Mouse (Mus musculus) embryonic facial prominence, embryonic 10.5 days (tissue): Measurements from ENCODE around the gene Sh3tc1. TPM values are rescaled to one million over a fixed set of nuclear protein-coding genes. Genes with fewer than 3 reads are reported as not detected.

ENCODE experiments used
- DNase-seq: peaks from one replicate; pipeline ENCODE4 v3.0.0-alpha.2; 2017; ENCODE audit warnings: low spot score
- H3K27ac ChIP-seq: fragments of 300-500 bp; sonication (generic); replicated peaks from 2 replicates; pipeline ENCODE4 v1.5.1; 2016; ENCODE audit warnings: mild to moderate bottlenecking
- H3K27me3 ChIP-seq: fragments of 300-500 bp; sonication (generic); replicated peaks from 2 replicates; pipeline ENCODE4 v1.6.1; 2016; ENCODE audit warnings: low read depth, mild to moderate bottlenecking; ENCODE audit not compliant: poor library complexity, severe bottlenecking
- H3K36me3 ChIP-seq: fragments of 300-500 bp; sonication (generic); replicated peaks from 2 replicates; pipeline ENCODE4 v1.6.1; 2016; ENCODE audit warnings: mild to moderate bottlenecking, moderate library complexity
- H3K4me1 ChIP-seq: fragments of 300-500 bp; sonication (generic); 2 replicates; pipeline ENCODE4 v1.6.1; 2016
- H3K4me3 ChIP-seq: fragments of 300-500 bp; sonication (generic); 2 replicates; pipeline ENCODE4 v1.5.1; 2016; ENCODE audit warnings: mild to moderate bottlenecking, moderate library complexity
- H3K9me3 ChIP-seq: fragments of 300-500 bp; sonication (generic); 2 replicates; pipeline ENCODE4 v1.6.1; 2016; ENCODE audit warnings: mild to moderate bottlenecking
- WGBS: fragments of 180-500 bp; shearing (Covaris S2); methylation state at CpG from one replicate; pipeline ENCODE4 v1.1.7; 2016; 5-methylcytosine and 5-hydroxymethylcytosine counted together
- polyA plus RNA-seq: library from polyadenylated mRNA; unstranded; fragments of >200 nt; fragmentation: Nextera tagmentation; extraction: Ambion mirVana; gene quantifications from 2 replicates; pipeline ENCODE4 v1.2.1, GENCODE M21; 2016

The Sh3tc1 gene
- polyA plus RNA-seq, 1 experiment from 2014 or later = 3.7 TPM

GRCm38 (mm10) chr5:35688851-35689250, 50.9 kb downstream of the Sh3tc1 start:
- peaks cover 58% of the 10 kb centered on the region for H3K4me1 ChIP-seq
- no peak overlapping the region for H3K27ac ChIP-seq
- 81% methylated on average over 2 of the region's 2 CpGs for WGBS
- H3K4me3 ChIP-seq = no peak overlapping the region
- no peaks in the 10 kb centered on the region for H3K27me3 ChIP-seq
- DNase-seq = no peak
- H3K36me3 ChIP-seq = no peaks in the 10 kb centered on the region
- no peaks in the 10 kb centered on the region for H3K9me3 ChIP-seq

- no peak overlapping the region for H3K4me3 ChIP-seq
- H3K27ac ChIP-seq = peak overlapping the region; percentile 41; the same call in 1 of the 2 replicates
- no peaks in the 10 kb centered on the region for H3K36me3 ChIP-seq
- peak; percentile 45 for DNase-seq
- H3K9me3 ChIP-seq = no peaks in the 10 kb centered on the region
- H3K4me1 ChIP-seq = peaks cover 49% of the 10 kb centered on the region
- 53% methylated on average over 5 of the region's 5 CpGs for WGBS
- no peaks in the 10 kb centered on the region for H3K27me3 ChIP-seq
Observed at GRCm38 (mm10) chr5:35687098-35687497, 52.7 kb downstream of the Sh3tc1 start.

- DNase-seq = no peak
- no peak overlapping the region for H3K4me3 ChIP-seq
- H3K9me3 ChIP-seq = no peaks in the 10 kb centered on the region
- H3K27ac ChIP-seq = 0 out of 2 replicates have a peak overlapping the region, but pooled peaks have one; percentile 12
- peaks cover 4% of the 10 kb centered on the region for H3K27me3 ChIP-seq
- WGBS = 76% methylated on average over 4 of the region's 4 CpGs
- no peaks in the 10 kb centered on the region for H3K36me3 ChIP-seq
- H3K4me1 ChIP-seq = peaks cover 42% of the 10 kb centered on the region
Observed at GRCm38 (mm10) chr5:35686336-35686735, 53.5 kb downstream of the Sh3tc1 start.

- WGBS = 68% methylated on average over 3 of the region's 3 CpGs
- H3K9me3 ChIP-seq = no peaks in the 10 kb centered on the region
- H3K4me3 ChIP-seq = no peak overlapping the region
Observed at GRCm38 (mm10) chr5:35685079-35685478, 54.7 kb downstream of the Sh3tc1 start.

GRCm38 (mm10) chr5:35680958-35681357, 58.8 kb downstream of the Sh3tc1 start:
- peaks cover 18% of the 10 kb centered on the region for H3K4me1 ChIP-seq
- no peaks in the 10 kb centered on the region for H3K9me3 ChIP-seq
- no peak overlapping the region for H3K27ac ChIP-seq
- peaks cover 58% of the 10 kb centered on the region for H3K27me3 ChIP-seq
- no peak for DNase-seq
- no peaks in the 10 kb centered on the region for H3K36me3 ChIP-seq
- no peak overlapping the region for H3K4me3 ChIP-seq
- WGBS = 71% methylated on average over 2 of the region's 2 CpGs

More at GRCm38 (mm10) chr5:35685079-35685478, 54.7 kb downstream of the Sh3tc1 start:
- peaks cover 29% of the 10 kb centered on the region for H3K4me1 ChIP-seq
- no peaks in the 10 kb centered on the region for H3K36me3 ChIP-seq
- peaks cover 17% of the 10 kb centered on the region for H3K27me3 ChIP-seq
- DNase-seq = no peak
- H3K27ac ChIP-seq = no peak overlapping the region

- no peaks in the 10 kb centered on the region for H3K36me3 ChIP-seq
- H3K4me3 ChIP-seq = peak within 1 kb of the TSS; percentile 62
- no peaks in the 10 kb centered on the region for H3K9me3 ChIP-seq
- peak; percentile 44 for DNase-seq
- peaks cover 61% of the 10 kb centered on the region for H3K27me3 ChIP-seq
- peak within 1 kb of the TSS; percentile 67 for H3K27ac ChIP-seq
- peaks cover 17% of the 10 kb centered on the region for H3K4me1 ChIP-seq
- WGBS = 9% methylated on average over 42 of the region's 42 CpGs
Observed at GRCm38 (mm10) chr5:35679256-35680155, 60.3 kb downstream of the Sh3tc1 start, which contains the start of gene Htra3. Gene Htra3, minus strand, starts transcription at chr5:35679782.

- DNase-seq = no peak
- H3K27me3 ChIP-seq = peaks cover 61% of the 10 kb centered on the region
- H3K27ac ChIP-seq = no peak overlapping the region
- no peaks in the 10 kb centered on the region for H3K9me3 ChIP-seq
- no peak overlapping the region for H3K4me3 ChIP-seq
- 90% methylated on average over 7 of the region's 7 CpGs for WGBS
- H3K36me3 ChIP-seq = no peaks in the 10 kb centered on the region
- peaks cover 38% of the 10 kb centered on the region for H3K4me1 ChIP-seq
Observed at GRCm38 (mm10) chr5:35676964-35677363, 62.8 kb downstream of the Sh3tc1 start.

GRCm38 (mm10) chr5:35674081-35674555, 65.7 kb downstream of the Sh3tc1 start:
- Histone ChIP-seq H3K9me3 (no peaks in the 10 kb centered on the region), H3K36me3 (no peaks in the 10 kb centered on the region), H3K27ac (peak overlapping the region; percentile 65), H3K27me3 (peaks cover 34% of the 10 kb centered on the region), H3K4me1 (peaks cover 63% of the 10 kb centered on the region), H3K4me3 (no peak overlapping the region)
- DNase-seq = no peak
- WGBS = 57% methylated on average over 4 of the region's 4 CpGs

GRCm38 (mm10) chr5:35673086-35673485, 66.7 kb downstream of the Sh3tc1 start:
- Histone ChIP-seq H3K9me3 (no peaks in the 10 kb centered on the region), H3K27ac (peak overlapping the region; percentile 79), H3K4me3 (no peak overlapping the region), H3K4me1 (peaks cover 66% of the 10 kb centered on the region), H3K27me3 (peaks cover 24% of the 10 kb centered on the region), H3K36me3 (no peaks in the 10 kb centered on the region)
- DNase-seq = no peak
- 58% methylated on average over 7 of the region's 7 CpGs for WGBS

- H3K27me3 ChIP-seq = peaks cover 19% of the 10 kb centered on the region
- no peaks in the 10 kb centered on the region for H3K36me3 ChIP-seq
- WGBS = 54% methylated on average over 1 of the region's 1 CpGs
- no peak overlapping the region for H3K4me3 ChIP-seq
- DNase-seq = no peak
- peak overlapping the region; percentile 79 for H3K27ac ChIP-seq
- H3K4me1 ChIP-seq = peaks cover 70% of the 10 kb centered on the region
- no peaks in the 10 kb centered on the region for H3K9me3 ChIP-seq
Observed at GRCm38 (mm10) chr5:35672581-35672980, 67.2 kb downstream of the Sh3tc1 start.

GRCm38 (mm10) chr5:35671474-35671891, 68.3 kb downstream of the Sh3tc1 start:
- H3K4me1 ChIP-seq = peaks cover 75% of the 10 kb centered on the region
- H3K27me3 ChIP-seq = peaks cover 8% of the 10 kb centered on the region
- H3K9me3 ChIP-seq = no peaks in the 10 kb centered on the region
- DNase-seq = no peak
- H3K27ac ChIP-seq = peak overlapping the region; percentile 79
- WGBS = 73% methylated on average over 9 of the region's 9 CpGs
- H3K4me3 ChIP-seq = no peak overlapping the region
- no peaks in the 10 kb centered on the region for H3K36me3 ChIP-seq

GRCm38 (mm10) chr5:35670412-35670801, 69.4 kb downstream of the Sh3tc1 start:
- Histone ChIP-seq H3K9me3 (no peaks in the 10 kb centered on the region), H3K4me1 (peaks cover 75% of the 10 kb centered on the region), H3K27ac (peak overlapping the region; percentile 79), H3K36me3 (no peaks in the 10 kb centered on the region), H3K27me3 (no peaks in the 10 kb centered on the region), H3K4me3 (no peak overlapping the region)
- 34% methylated on average over 6 of the region's 6 CpGs for WGBS
- no peak for DNase-seq
